Mouse (Mus musculus): ENCODE results near the gene Gramd1c.

- TF ChIP-seq TCF12 (IDR thresholded peaks at IDR 0.05; ENCODE audit: insufficient read depth, poor library complexity, severe bottlenecking) = no peak
- TF ChIP-seq POLR2A (IDR thresholded peaks at IDR 0.05; ENCODE audit: insufficient read length, low read depth) = no peak
- no peak for TF ChIP-seq MAX (IDR thresholded peaks at IDR 0.05; ENCODE audit: low read depth)
- TF ChIP-seq USF1 (IDR thresholded peaks at IDR 0.05; ENCODE audit: low read depth) = no peak
- no peak for TF ChIP-seq TCF3 (IDR thresholded peaks at IDR 0.05; ENCODE audit: insufficient read length, low read depth)
- TF ChIP-seq MYOD1 (IDR thresholded peaks at IDR 0.05; ENCODE audit: control insufficient read depth in 1 of 3, insufficient read length in 2 of 3, low read depth in 2 of 3) = no peak
- TF ChIP-seq CEBPB (IDR thresholded peaks at IDR 0.05; ENCODE audit: insufficient read depth, poor library complexity, severe bottlenecking) = no peak
Measured at GRCm38 (mm10) chr16:43999111-43999510, 64.0 kb downstream of the Gramd1c start.
